Mouse (Mus musculus) intestine, postnatal 0 days (tissue): ENCODE results near the gene Clca3b. TPM values are rescaled to one million over a fixed set of nuclear protein-coding genes. Genes with fewer than 3 reads are reported as not detected.

Experiments used
- ATAC-seq: fragments of 200-750 bp; cut with Nextera tagmentation; 2 replicates; pipeline ENCODE4 v1.8.0; 2017; ENCODE audit warnings: mild to moderate bottlenecking, moderate TSS enrichment, moderate library complexity
- H3K27ac ChIP-seq: fragments of 300-500 bp; sonication (generic); 2 replicates; pipeline ENCODE4 v1.5.1; 2014; ENCODE audit warnings: mild to moderate bottlenecking, low read depth, low read length, moderate library complexity
- H3K27me3 ChIP-seq: fragments of 300-500 bp; sonication (generic); replicated peaks from 2 replicates; pipeline ENCODE4 v1.6.1; 2014; ENCODE audit warnings: low read length, mixed read lengths; ENCODE audit not compliant: control insufficient read depth, insufficient read depth
- H3K36me3 ChIP-seq: fragments of 300-500 bp; sonication (generic); 2 replicates; pipeline ENCODE4 v1.6.1; 2014; ENCODE audit warnings: mild to moderate bottlenecking, moderate library complexity; ENCODE audit not compliant: control insufficient read depth, insufficient read depth
- H3K4me1 ChIP-seq: fragments of 300-500 bp; sonication (generic); replicated peaks from 2 replicates; pipeline ENCODE4 v1.6.1; 2014; ENCODE audit warnings: antibody characterized with exemption, low read length, mixed read lengths; ENCODE audit not compliant: control insufficient read depth, insufficient read depth
- H3K4me2 ChIP-seq: fragments of 300-500 bp; sonication (generic); replicated peaks from 2 replicates; pipeline ENCODE4 v1.6.1; 2014; ENCODE audit warnings: low read depth, mild to moderate bottlenecking, moderate library complexity
- H3K4me3 ChIP-seq: fragments of 300-500 bp; sonication (generic); 2 replicates; pipeline ENCODE4 v1.5.1; 2014; ENCODE audit warnings: low read depth, low read length
- H3K9ac ChIP-seq: fragments of 300-500 bp; sonication (generic); 2 replicates; pipeline ENCODE4 v1.6.1; 2014; ENCODE audit warnings: mild to moderate bottlenecking, low read depth, low read length
- H3K9me3 ChIP-seq: fragments of 300-500 bp; sonication (generic); 2 replicates; pipeline ENCODE4 v1.6.1; 2016; ENCODE audit warnings: mixed run types; ENCODE audit not compliant: control insufficient read depth
- CTCF ChIP-seq: sonication (generic); IDR thresholded peaks from 2 replicates; pipeline ENCODE4 v1.5.1; 2016; ENCODE audit warnings: low read depth, mild to moderate bottlenecking, control low read depth, antibody characterized with exemption, moderate library complexity
- WGBS: fragments of 180-500 bp; shearing (Covaris S2); extraction: QIAGEN DNeasy Blood & Tissue Kit; methylation state at CpG from one replicate; pipeline ENCODE4 v1.1.7; 2014; 5-methylcytosine and 5-hydroxymethylcytosine counted together
- polyA plus RNA-seq: library from polyadenylated mRNA; unstranded; fragments of >200 nt; fragmentation: Nextera tagmentation; extraction: Ambion mirVana; gene quantifications from 2 replicates; pipeline ENCODE4 v1.2.1, GENCODE M21; 2015

Clca3b gene
- polyA plus RNA-seq, 1 experiment from 2014 or later: 3.6 TPM

GRCm38 (mm10) chr3:144801861-144802260, 47.3 kb downstream of the Clca3b start:
- H3K4me1 ChIP-seq: no peaks in the 10 kb centered on the region
- peak; percentile 68 for TF ChIP-seq CTCF
- H3K9ac ChIP-seq: no peak overlapping the region
- H3K36me3 ChIP-seq: no peaks in the 10 kb centered on the region
- no peak overlapping the region for H3K4me2 ChIP-seq
- no peaks in the 10 kb centered on the region for H3K9me3 ChIP-seq
- no peaks in the 10 kb centered on the region for H3K27me3 ChIP-seq
- H3K4me3 ChIP-seq: no peak overlapping the region
- WGBS: 38% methylated on average over 8 of the region's 8 CpGs
- no peak for ATAC-seq
- no peak overlapping the region for H3K27ac ChIP-seq

- no peaks in the 10 kb centered on the region for H3K27me3 ChIP-seq
- no peak overlapping the region for H3K4me3 ChIP-seq
- no peak overlapping the region for H3K9ac ChIP-seq
- H3K4me1 ChIP-seq: no peaks in the 10 kb centered on the region
- TF ChIP-seq CTCF: no peak
- 69% methylated on average over 11 of the region's 11 CpGs for WGBS
- no peak overlapping the region for H3K27ac ChIP-seq
- no peak overlapping the region for H3K4me2 ChIP-seq
- ATAC-seq: no peak
- no peaks in the 10 kb centered on the region for H3K9me3 ChIP-seq
- H3K36me3 ChIP-seq: no peaks in the 10 kb centered on the region
Measured at GRCm38 (mm10) chr3:144785181-144786148, 63.7 kb downstream of the Clca3b start.

Other genes with a start within 250 kb of the Clca3b start
- 158 and 161 TPM in 2 replicates for gene Sh3glb1, start 129.0 kb downstream of the Clca3b start, polyA plus RNA-seq
- gene Clca3a1, start 88.4 kb downstream of the Clca3b start, polyA plus RNA-seq: 3.9 and 4.0 TPM in 2 replicates
- gene Clca3a2, start 29.9 kb downstream of the Clca3b start, polyA plus RNA-seq: 0.08 and 0.25 TPM in 2 replicates
- 776 and 777 TPM in 2 replicates for gene Clca4b, start 83.2 kb upstream of the Clca3b start, polyA plus RNA-seq
- gene Clca4a, start 125.7 kb upstream of the Clca3b start, polyA plus RNA-seq: 0.94 and 1.8 TPM in 2 replicates
- gene Clca1, start 183.4 kb upstream of the Clca3b start, polyA plus RNA-seq: 129 and 164 TPM in 2 replicates